Mouse (Mus musculus) lung, embryonic 16.5 days (tissue): Measurements from ENCODE around the gene Ergic1. TPM values are rescaled to one million over a fixed set of nuclear protein-coding genes. Genes with fewer than 3 reads are reported as not detected.

ENCODE experiments used
- ATAC-seq: fragments of 200-750 bp; cut with Nextera tagmentation; 2 replicates; pipeline ENCODE4 v1.8.0; 2017; ENCODE audit warnings: low read depth, mild to moderate bottlenecking, moderate library complexity
- H3K27ac ChIP-seq: fragments of 300-500 bp; sonication (generic); 2 replicates; pipeline ENCODE4 v1.5.1; 2014; ENCODE audit warnings: mild to moderate bottlenecking, control low read depth, low read length
- H3K27me3 ChIP-seq: fragments of 300-500 bp; sonication (generic); 2 replicates; pipeline ENCODE4 v1.6.1; 2014; ENCODE audit warnings: low read depth, low read length, mixed read lengths; ENCODE audit not compliant: control insufficient read depth, insufficient read depth
- H3K36me3 ChIP-seq: fragments of 300-500 bp; sonication (generic); 2 replicates; pipeline ENCODE4 v1.6.1; 2014; ENCODE audit warnings: low read length; ENCODE audit not compliant: control insufficient read depth, insufficient read depth
- H3K4me1 ChIP-seq: fragments of 300-500 bp; sonication (generic); replicated peaks from 2 replicates; pipeline ENCODE4 v1.6.1; 2014; ENCODE audit warnings: low read length, mixed read lengths; ENCODE audit not compliant: control insufficient read depth, insufficient read depth
- H3K4me2 ChIP-seq: fragments of 300-500 bp; sonication (generic); 2 replicates; pipeline ENCODE4 v1.6.1; 2014; ENCODE audit warnings: low read depth, low read length, control low read depth
- H3K4me3 ChIP-seq: fragments of 300-500 bp; sonication (generic); 2 replicates; pipeline ENCODE4 v1.5.1; 2014; ENCODE audit warnings: mild to moderate bottlenecking, low read length, control low read depth
- H3K9ac ChIP-seq: fragments of 300-500 bp; sonication (generic); 2 replicates; pipeline ENCODE4 v1.6.1; 2014; ENCODE audit warnings: low read length, control low read depth
- H3K9me3 ChIP-seq: fragments of 300-500 bp; sonication (generic); 2 replicates; pipeline ENCODE4 v1.6.1; 2016; ENCODE audit warnings: low read length; ENCODE audit not compliant: control insufficient read depth
- WGBS: fragments of 180-500 bp; shearing (Covaris S2); extraction: QIAGEN DNeasy Blood & Tissue Kit; methylation state at CpG from one replicate; pipeline ENCODE4 v1.1.7; 2014; 5-methylcytosine and 5-hydroxymethylcytosine counted together
- microRNA-seq: library from miRNA; unstranded; fragments of <30 nt; microRNA quantifications from one replicate; pipeline ENCODE4, GENCODE M21; 2016
- polyA plus RNA-seq: library from polyadenylated mRNA; unstranded; fragments of >200 nt; fragmentation: Nextera tagmentation; extraction: Ambion mirVana; gene quantifications from 2 replicates; pipeline ENCODE4 v1.2.1, GENCODE M21; 2015

The Ergic1 gene
- polyA plus RNA-seq, 1 experiment from 2014 or later = 94.6 TPM

DNA sequence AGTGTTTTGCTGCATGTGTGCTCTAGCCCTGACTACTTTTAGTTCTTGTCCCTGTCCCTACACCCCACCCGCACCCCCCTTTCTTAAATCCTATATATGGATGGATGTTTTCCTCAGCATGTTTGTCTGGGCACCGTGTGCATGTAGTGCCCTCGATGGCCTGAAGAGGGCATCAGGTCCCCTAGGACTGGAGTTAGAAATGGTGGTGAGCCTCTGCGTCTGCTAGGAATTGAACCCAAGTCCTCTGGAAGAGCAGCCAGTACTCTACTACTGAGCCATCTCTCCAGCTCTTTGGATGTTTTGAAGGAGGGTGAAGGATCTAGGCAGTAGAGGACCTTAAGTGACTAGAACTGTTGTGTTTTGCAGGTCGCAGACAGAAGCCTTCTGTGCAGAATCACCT is 137.6 kb downstream of the Ergic1 start:
- Histone ChIP-seq H3K36me3 (peaks cover 10% of the 10 kb centered on the region), H3K27ac (no peak overlapping the region), H3K4me2 (no peak overlapping the region), H3K4me3 (no peak overlapping the region), H3K4me1 (no peaks in the 10 kb centered on the region), H3K9me3 (no peaks in the 10 kb centered on the region), H3K27me3 (no peaks in the 10 kb centered on the region), H3K9ac (no peak overlapping the region)
- no peak for ATAC-seq
- 91% methylated on average over 5 of the region's 5 CpGs for WGBS

DNA sequence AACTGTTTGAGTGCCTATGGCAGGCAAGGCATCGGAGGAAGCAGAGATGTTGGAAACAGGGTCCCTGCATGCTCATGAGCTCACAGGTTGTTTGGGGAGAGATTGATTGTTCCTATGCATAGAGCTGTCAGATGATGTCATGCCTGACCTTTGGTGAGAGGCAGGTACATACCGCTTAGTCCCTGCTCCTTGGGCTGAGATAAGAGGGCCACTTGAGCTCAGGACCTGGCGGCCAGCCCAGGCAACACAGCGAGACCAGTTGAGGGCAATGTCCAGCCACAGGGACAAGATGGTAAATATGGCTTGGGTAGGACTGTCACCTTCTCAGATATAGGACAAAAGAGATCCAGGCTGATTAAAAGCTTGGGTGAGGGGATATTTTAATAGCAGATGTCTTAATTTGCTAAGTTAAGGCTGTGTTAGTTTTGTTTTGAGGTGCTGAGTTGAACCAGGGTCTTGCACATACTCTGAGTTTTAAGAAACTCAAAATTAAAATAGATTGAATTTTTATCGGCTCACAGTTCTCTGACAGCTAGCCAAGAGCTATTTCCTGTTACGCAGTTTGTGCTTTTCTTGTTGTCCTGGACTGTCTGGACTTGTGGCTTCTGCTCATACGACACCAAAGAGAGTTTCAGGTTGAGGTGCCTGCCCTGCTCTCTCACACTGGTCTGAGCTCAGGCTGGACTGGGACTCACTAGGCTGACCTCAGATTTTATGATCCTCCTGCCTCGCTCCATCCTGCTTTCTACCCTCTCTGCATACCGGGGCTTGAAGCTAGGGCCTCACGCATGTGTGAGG is 138.7 kb downstream of the Ergic1 start:
- no peak overlapping the region for H3K9ac ChIP-seq
- H3K9me3 ChIP-seq = no peaks in the 10 kb centered on the region
- H3K27ac ChIP-seq = no peak overlapping the region
- no peak overlapping the region for H3K4me2 ChIP-seq
- no peaks in the 10 kb centered on the region for H3K4me1 ChIP-seq
- H3K27me3 ChIP-seq = no peaks in the 10 kb centered on the region
- peaks cover 10% of the 10 kb centered on the region for H3K36me3 ChIP-seq
- no peak for ATAC-seq
- whole genome bisulfite sequencing = 71% methylated on average over 10 of the region's 10 CpGs
- H3K4me3 ChIP-seq = no peak overlapping the region

DNA sequence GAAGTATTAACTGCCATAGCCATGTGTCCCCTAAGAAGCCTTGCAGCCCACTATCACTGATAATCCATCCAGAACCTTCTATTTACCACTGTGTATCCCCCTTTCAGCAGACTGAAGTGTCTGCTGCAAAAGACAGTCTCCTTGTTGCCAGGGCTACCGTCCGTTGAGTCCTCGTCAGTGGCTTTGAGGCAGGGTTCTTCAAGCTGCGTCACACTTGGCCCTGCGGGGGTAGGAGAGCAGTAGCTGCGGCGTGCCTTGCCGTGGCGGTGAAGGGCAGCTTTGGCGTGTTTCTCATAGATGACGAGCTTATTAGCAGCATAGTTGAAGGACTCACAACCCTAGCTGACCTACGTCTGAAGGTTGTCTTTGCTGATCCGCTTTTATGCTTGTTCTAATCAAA is 140.3 kb downstream of the Ergic1 start:
- Histone ChIP-seq H3K4me1 (no peaks in the 10 kb centered on the region), H3K27ac (no peak overlapping the region), H3K4me2 (no peak overlapping the region)

DNA sequence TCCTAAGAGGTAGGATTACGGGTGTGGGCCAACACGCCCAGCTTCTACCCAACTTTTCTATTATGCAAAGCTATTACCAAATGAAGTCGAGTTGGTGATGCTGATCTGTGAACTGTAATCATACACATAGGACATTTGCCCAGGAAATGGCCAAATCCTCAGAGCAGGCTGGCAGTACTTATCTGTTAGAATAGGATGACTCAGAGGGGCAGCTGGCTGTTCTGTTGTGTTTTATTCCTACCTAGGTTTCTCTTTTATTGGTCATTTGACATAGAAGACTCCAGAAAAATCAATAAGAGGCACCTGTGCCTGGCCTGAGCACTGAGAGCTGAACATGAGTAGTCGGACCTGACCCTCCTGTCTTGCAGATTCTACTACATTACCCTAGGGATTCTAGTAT is 141.3 kb downstream of the Ergic1 start:
- no peak overlapping the region for H3K27ac ChIP-seq
- ATAC-seq = no peak
- 86% methylated on average over 4 of the region's 4 CpGs for WGBS

More for the DNA sequence above, 140.3 kb downstream of the Ergic1 start:
- H3K9me3 ChIP-seq = no peaks in the 10 kb centered on the region
- H3K36me3 ChIP-seq = peaks cover 4% of the 10 kb centered on the region
- H3K4me3 ChIP-seq = no peak overlapping the region
- no peaks in the 10 kb centered on the region for H3K27me3 ChIP-seq
- 79% methylated on average over 13 of the region's 13 CpGs for WGBS
- H3K9ac ChIP-seq = no peak overlapping the region
- ATAC-seq = no peak

DNA sequence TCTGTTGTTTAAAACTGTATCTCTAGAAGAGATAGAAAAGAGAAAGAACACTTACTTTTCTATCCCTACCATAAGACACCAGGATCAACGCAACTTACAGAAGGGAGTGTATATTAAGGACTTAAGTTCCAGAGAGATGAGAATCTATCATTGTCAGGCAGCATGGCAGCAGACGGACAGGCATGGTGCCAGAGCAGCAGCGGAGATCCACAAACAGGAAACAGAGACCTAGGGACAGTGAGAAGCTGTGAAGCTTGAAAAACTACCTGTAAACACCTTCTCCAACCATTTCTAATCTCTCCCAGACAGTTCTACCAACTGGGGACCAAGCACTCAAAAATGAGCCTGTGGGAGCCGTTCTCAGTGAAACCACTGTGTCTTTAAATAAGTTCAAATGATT is 142.4 kb downstream of the Ergic1 start:
- no peaks in the 10 kb centered on the region for H3K27me3 ChIP-seq
- no peak overlapping the region for H3K27ac ChIP-seq
- ATAC-seq = no peak
- WGBS = 66% methylated on average over 4 of the region's 4 CpGs
- H3K4me3 ChIP-seq = no peak overlapping the region
- H3K4me2 ChIP-seq = no peak overlapping the region
- H3K9me3 ChIP-seq = no peaks in the 10 kb centered on the region
- H3K4me1 ChIP-seq = no peaks in the 10 kb centered on the region
- H3K9ac ChIP-seq = no peak overlapping the region
- no peaks in the 10 kb centered on the region; the same call in 1 of the 2 replicates for H3K36me3 ChIP-seq

More for the DNA sequence above, 141.3 kb downstream of the Ergic1 start:
- H3K9ac ChIP-seq = no peak overlapping the region
- peaks cover 3% of the 10 kb centered on the region; the same call in 1 of the 2 replicates for H3K36me3 ChIP-seq
- H3K4me2 ChIP-seq = no peak overlapping the region
- no peak overlapping the region for H3K4me3 ChIP-seq
- no peaks in the 10 kb centered on the region for H3K4me1 ChIP-seq
- H3K9me3 ChIP-seq = no peaks in the 10 kb centered on the region
- H3K27me3 ChIP-seq = no peaks in the 10 kb centered on the region

DNA sequence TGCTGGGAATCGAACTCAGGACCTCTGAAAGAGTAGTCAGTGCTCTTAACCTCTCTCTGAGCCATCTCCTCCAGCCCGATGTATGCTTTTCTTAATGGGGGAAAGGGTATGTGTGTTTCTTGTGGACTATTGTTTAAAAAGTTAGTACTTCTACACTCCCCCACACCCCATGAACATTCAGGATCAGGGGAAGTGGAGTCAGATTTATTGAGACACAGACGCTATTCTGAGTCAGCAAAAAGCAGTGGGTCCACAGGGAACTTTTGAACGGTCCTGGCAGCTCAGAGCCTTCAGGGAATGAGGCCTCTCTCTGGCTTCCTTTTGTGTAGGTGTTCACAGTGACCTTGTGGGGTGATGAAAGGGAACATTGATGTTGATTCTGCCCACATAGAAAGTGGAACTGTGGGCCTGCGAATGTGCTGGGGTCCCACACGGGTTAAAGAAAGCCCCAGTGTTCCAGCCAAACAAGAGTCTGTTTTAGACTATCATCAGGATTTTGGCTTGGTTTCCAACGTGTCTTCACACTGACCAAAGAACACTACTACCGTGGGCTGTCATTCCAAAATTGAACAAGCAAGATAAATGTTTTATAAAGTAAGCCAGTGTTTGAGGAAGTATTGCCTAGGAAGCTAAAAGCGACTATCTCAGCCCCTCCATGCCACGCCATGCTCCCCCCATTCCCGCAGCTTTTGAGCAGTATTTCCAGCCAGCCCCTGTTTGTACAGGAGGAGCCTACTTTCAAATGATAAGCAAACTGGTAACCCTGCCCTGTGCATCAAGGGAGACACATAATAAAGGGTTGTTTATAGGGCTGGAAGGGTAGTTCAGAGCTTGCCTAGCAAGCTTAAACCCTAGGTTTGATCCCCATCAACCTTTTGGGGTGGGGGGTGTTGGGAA is 144.4 kb downstream of the Ergic1 start:
- no peaks in the 10 kb centered on the region for H3K9me3 ChIP-seq
- H3K27ac ChIP-seq = no peak overlapping the region
- no peak overlapping the region for H3K4me3 ChIP-seq
- ATAC-seq = no peak
- no peaks in the 10 kb centered on the region for H3K36me3 ChIP-seq
- no peaks in the 10 kb centered on the region for H3K4me1 ChIP-seq
- WGBS = 61% methylated on average over 11 of the region's 11 CpGs
- H3K9ac ChIP-seq = no peak overlapping the region
- no peaks in the 10 kb centered on the region for H3K27me3 ChIP-seq
- no peak overlapping the region for H3K4me2 ChIP-seq

Small RNA genes lying within 50 kb of the gene (microRNA-seq; reads per million reads assigned to microRNA genes)
- gene Gm22420 = not detected

Other genes with a start within 250 kb of the Ergic1 start
- gene Neurl1b, start 146.7 kb upstream of the Ergic1 start, polyA plus RNA-seq = 1.8 and 2.3 TPM in 2 replicates
- 25.2 and 28.4 TPM in 2 replicates for gene Dusp1, start 639 bp downstream of the Ergic1 start, polyA plus RNA-seq
- 186 and 203 TPM in 2 replicates for gene Atp6v0e, start 101.7 kb downstream of the Ergic1 start, polyA plus RNA-seq
- 8.9 and 11.6 TPM in 2 replicates for gene Crebrf, start 154.2 kb downstream of the Ergic1 start, polyA plus RNA-seq
- gene Bnip1, start 219.6 kb downstream of the Ergic1 start, polyA plus RNA-seq = 45.2 and 47.7 TPM in 2 replicates